Mouse (Mus musculus): ENCODE results near the gene Zic1. TPM values are rescaled to one million over a fixed set of nuclear protein-coding genes. Genes with fewer than 3 reads are reported as not detected.

The Zic1 gene
- polyA plus RNA-seq, 1 experiment from 2014 or later: 0.05 TPM

- 3% methylated on average over 13 of the region's 13 CpGs for WGBS
- Histone ChIP-seq H3K4me2 (ENCODE audit: low read depth, low read length) (no peak overlapping the region), H3K27me3 (ENCODE audit: control insufficient read depth, insufficient read depth, low read length) (peaks cover 73% of the 10 kb centered on the region), H3K27ac (ENCODE audit: low read length) (no peak overlapping the region), H3K36me3 (ENCODE audit: control insufficient read depth, insufficient read depth) (no peaks in the 10 kb centered on the region), H3K9me3 (replicated peaks; ENCODE audit: control insufficient read depth, low read length) (no peaks in the 10 kb centered on the region), H3K4me1 (ENCODE audit: control insufficient read depth, insufficient read depth, low read length) (peaks cover 3% of the 10 kb centered on the region; the same call in 1 of the 2 replicates), H3K9ac (ENCODE audit: low read length) (no peak overlapping the region), H3K4me3 (ENCODE audit: low read length) (no peak overlapping the region)
- ATAC-seq (replicated peaks; ENCODE audit: extremely low read depth, insufficient read depth, low FRiP score): no peak
These were observed 13.6 kb downstream of the Zic1 start for GRCm38 (mm10) chr9:91351961-91352411.

- peaks cover 67% of the 10 kb centered on the region for H3K27me3 ChIP-seq (ENCODE audit: control insufficient read depth, insufficient read depth, low read length)
- H3K9me3 ChIP-seq (replicated peaks; ENCODE audit: control insufficient read depth, low read length): no peaks in the 10 kb centered on the region
- ATAC-seq (replicated peaks; ENCODE audit: extremely low read depth, insufficient read depth, low FRiP score): no peak
- WGBS: 4% methylated on average over 5 of the region's 5 CpGs
- H3K27ac ChIP-seq (ENCODE audit: low read length): no peak overlapping the region
- no peak overlapping the region for H3K4me2 ChIP-seq (ENCODE audit: low read depth, low read length)
- H3K9ac ChIP-seq (ENCODE audit: low read length): no peak overlapping the region
- H3K4me3 ChIP-seq (ENCODE audit: low read length): no peak overlapping the region
- H3K36me3 ChIP-seq (ENCODE audit: control insufficient read depth, insufficient read depth): no peaks in the 10 kb centered on the region
- peaks cover 3% of the 10 kb centered on the region; the same call in 1 of the 2 replicates for H3K4me1 ChIP-seq (ENCODE audit: control insufficient read depth, insufficient read depth, low read length)
These were observed 14.2 kb downstream of the Zic1 start for GRCm38 (mm10) chr9:91351361-91351760.

- Histone ChIP-seq H3K27me3 (ENCODE audit: control insufficient read depth, insufficient read depth, low read length) (peaks cover 62% of the 10 kb centered on the region), H3K4me3 (ENCODE audit: low read length) (no peak overlapping the region), H3K9ac (ENCODE audit: low read length) (no peak overlapping the region), H3K4me1 (ENCODE audit: control insufficient read depth, insufficient read depth, low read length) (peaks cover 3% of the 10 kb centered on the region; the same call in 1 of the 2 replicates), H3K9me3 (replicated peaks; ENCODE audit: control insufficient read depth, low read length) (no peaks in the 10 kb centered on the region), H3K36me3 (ENCODE audit: control insufficient read depth, insufficient read depth) (no peaks in the 10 kb centered on the region), H3K4me2 (ENCODE audit: low read depth, low read length) (no peak overlapping the region), H3K27ac (ENCODE audit: low read length) (no peak overlapping the region)
- ATAC-seq (replicated peaks; ENCODE audit: extremely low read depth, insufficient read depth, low FRiP score): no peak
- WGBS: 1% methylated on average over 14 of the region's 14 CpGs
These were observed 14.7 kb downstream of the Zic1 start for GRCm38 (mm10) chr9:91350861-91351291.

GRCm38 (mm10) chr9:91350211-91350791 lies 15.3 kb downstream of the Zic1 start:
- Histone ChIP-seq H3K4me3 (ENCODE audit: low read length) (no peak overlapping the region), H3K27me3 (ENCODE audit: control insufficient read depth, insufficient read depth, low read length) (peaks cover 56% of the 10 kb centered on the region), H3K36me3 (ENCODE audit: control insufficient read depth, insufficient read depth) (no peaks in the 10 kb centered on the region), H3K9ac (ENCODE audit: low read length) (no peak overlapping the region), H3K27ac (ENCODE audit: low read length) (no peak overlapping the region), H3K9me3 (replicated peaks; ENCODE audit: control insufficient read depth, low read length) (no peaks in the 10 kb centered on the region), H3K4me2 (ENCODE audit: low read depth, low read length) (no peak overlapping the region), H3K4me1 (ENCODE audit: control insufficient read depth, insufficient read depth, low read length) (no peaks in the 10 kb centered on the region)
- ATAC-seq (replicated peaks; ENCODE audit: extremely low read depth, insufficient read depth, low FRiP score): no peak
- 2% methylated on average over 16 of the region's 16 CpGs for WGBS

GRCm38 (mm10) chr9:91348746-91349145 lies 16.9 kb downstream of the Zic1 start:
- Histone ChIP-seq H3K27me3 (ENCODE audit: control insufficient read depth, insufficient read depth, low read length) (peaks cover 41% of the 10 kb centered on the region), H3K4me3 (ENCODE audit: low read length) (no peak overlapping the region), H3K36me3 (ENCODE audit: control insufficient read depth, insufficient read depth) (no peaks in the 10 kb centered on the region), H3K4me1 (ENCODE audit: control insufficient read depth, insufficient read depth, low read length) (no peaks in the 10 kb centered on the region), H3K27ac (ENCODE audit: low read length) (no peak overlapping the region), H3K4me2 (ENCODE audit: low read depth, low read length) (no peak overlapping the region), H3K9ac (ENCODE audit: low read length) (no peak overlapping the region), H3K9me3 (replicated peaks; ENCODE audit: control insufficient read depth, low read length) (no peaks in the 10 kb centered on the region)
- ATAC-seq (replicated peaks; ENCODE audit: extremely low read depth, insufficient read depth, low FRiP score): no peak
- 34% methylated on average over 1 of the region's 1 CpGs for WGBS

GRCm38 (mm10) chr9:91347591-91347990 lies 18.0 kb downstream of the Zic1 start:
- no peak overlapping the region for H3K4me3 ChIP-seq (ENCODE audit: low read length)
- ATAC-seq (replicated peaks; ENCODE audit: extremely low read depth, insufficient read depth, low FRiP score): no peak
- no peak overlapping the region for H3K27ac ChIP-seq (ENCODE audit: low read length)
- H3K9me3 ChIP-seq (replicated peaks; ENCODE audit: control insufficient read depth, low read length): no peaks in the 10 kb centered on the region
- no peaks in the 10 kb centered on the region for H3K36me3 ChIP-seq (ENCODE audit: control insufficient read depth, insufficient read depth)
- no peak overlapping the region for H3K9ac ChIP-seq (ENCODE audit: low read length)
- WGBS: 39% methylated on average over 2 of the region's 2 CpGs
- H3K27me3 ChIP-seq (ENCODE audit: control insufficient read depth, insufficient read depth, low read length): peaks cover 30% of the 10 kb centered on the region
- H3K4me1 ChIP-seq (ENCODE audit: control insufficient read depth, insufficient read depth, low read length): no peaks in the 10 kb centered on the region
- no peak overlapping the region for H3K4me2 ChIP-seq (ENCODE audit: low read depth, low read length)

Other genes with a start within 250 kb of the Zic1 start
- gene Zic4, start 3.4 kb downstream of the Zic1 start, polyA plus RNA-seq (2015; fragmentation: Nextera tagmentation; extraction: Ambion mirVana): not detected in 2 replicates